Comparison of ENCODE assay signal across 26 mouse cellular contexts in genomic region chr13:83208111-83208510, GRCm38 (mm10).
DNase-seq lines count a peak whose midpoint lies in the region; ATAC-seq and TF ChIP-seq lines count a peak whose summit lies in the region.
"Had no signal": no experiment of that assay in that cellular context is flagged by ENCODE, and none has a peak within 500 bp of the region (broad histone marks: within the 10 kb centered on the region; RNA-seq: fewer than 3 reads in every experiment).

No protein-coding gene starts in this region.

- no peak overlapping the region for H3K9ac ChIP-seq in limb, embryonic 15.5 days
- H3K9ac ChIP-seq: embryonic facial prominence, embryonic 13.5 days; forebrain, embryonic 12.5 days; forebrain, embryonic 15.5 days; heart, embryonic 12.5 days; heart, embryonic 15.5 days; hindbrain, embryonic 14.5 days had no signal

- no peak for DNase-seq in limb, embryonic 10.5 days (ENCODE audit: low spot score)
- peak; percentile 79 for DNase-seq in 416B (ENCODE audit: low read depth)
- no peak for DNase-seq in urinary bladder, postnatal 4 days (ENCODE audit: low spot score in 2 of 2)
- DNase-seq in layer of hippocampus, postnatal 14 days (ENCODE audit: low spot score in 2 of 2) = no peak
- DNase-seq: adrenal gland, adult 8-10 months; adrenal gland, postnatal 25 days; cerebellum, adult 18-20 months; cerebellum, adult 9-10 months; cerebellum, postnatal 14 days; heart, adult 18-20 months; heart, postnatal 36 days had no signal

- no peak overlapping the region for H3ac ChIP-seq in myocyte (ENCODE audit: control insufficient read depth, insufficient read length)

- no peak overlapping the region for H3K4me3 ChIP-seq in limb, embryonic 15.5 days
- H3K4me3 ChIP-seq in limb, embryonic 10.5 days = no peak overlapping the region
- H3K4me3 ChIP-seq in myocyte = no peak overlapping the region
- H3K4me3 ChIP-seq: embryonic facial prominence, embryonic 10.5 days; embryonic facial prominence, embryonic 13.5 days; erythroblast, embryonic 14.5 days; forebrain, embryonic 12.5 days; forebrain, embryonic 15.5 days; heart, embryonic 12.5 days; heart, embryonic 15.5 days had no signal

- H3K9me3 ChIP-seq in limb, embryonic 15.5 days = no peaks in the 10 kb centered on the region
- H3K9me3 ChIP-seq in limb, embryonic 10.5 days (replicated peaks) = no peaks in the 10 kb centered on the region
- H3K9me3 ChIP-seq: embryonic facial prominence, embryonic 10.5 days; embryonic facial prominence, embryonic 13.5 days; forebrain, embryonic 12.5 days; forebrain, embryonic 15.5 days; heart, embryonic 12.5 days; heart, embryonic 15.5 days had no signal

- H3K4me2 ChIP-seq in limb, embryonic 15.5 days = no peak overlapping the region
- peak overlapping the region; percentile 51 for H3K4me2 ChIP-seq in myocyte (ENCODE audit: low read depth)
- H3K4me2 ChIP-seq: embryonic facial prominence, embryonic 13.5 days; forebrain, embryonic 12.5 days; forebrain, embryonic 15.5 days; heart, embryonic 12.5 days; heart, embryonic 15.5 days; hindbrain, embryonic 14.5 days had no signal

- H3K4me1 ChIP-seq in limb, embryonic 15.5 days = no peaks in the 10 kb centered on the region
- no peaks in the 10 kb centered on the region for H3K4me1 ChIP-seq in limb, embryonic 10.5 days
- H3K4me1 ChIP-seq: embryonic facial prominence, embryonic 10.5 days; embryonic facial prominence, embryonic 13.5 days; forebrain, embryonic 12.5 days; forebrain, embryonic 15.5 days; heart, embryonic 15.5 days had no signal

- ATAC-seq in limb, embryonic 15.5 days (ENCODE audit: insufficient number of reproducible peaks, low FRiP score, low TSS enrichment, low read depth) = 0 out of 2 replicates have a peak, but pooled peaks have one; percentile 55
- peak; percentile 87 for ATAC-seq in granulocyte monocyte progenitor cell, adult 5-6 weeks (replicated peaks; ENCODE audit: poor library complexity, severe bottlenecking)
- ATAC-seq: activated CD4-positive, CD25-positive, alpha-beta regulatory T cell, adult 4 months; CD4-positive, CD25-positive, alpha-beta regulatory T cell, adult 4 months; forebrain, embryonic 15.5 days; hindbrain, postnatal 0 days; inflammation-experienced regulatory T-cells, adult 6 months had no signal

- no peaks in the 10 kb centered on the region for H3K36me3 ChIP-seq in limb, embryonic 15.5 days
- no peaks in the 10 kb centered on the region for H3K36me3 ChIP-seq in limb, embryonic 10.5 days
- no peaks in the 10 kb centered on the region for H3K36me3 ChIP-seq in myocyte (ENCODE audit: control insufficient read depth, insufficient read depth)
- H3K36me3 ChIP-seq: embryonic facial prominence, embryonic 10.5 days; embryonic facial prominence, embryonic 13.5 days; forebrain, embryonic 12.5 days; forebrain, embryonic 15.5 days; heart, embryonic 12.5 days; heart, embryonic 15.5 days had no signal

- no peaks in the 10 kb centered on the region for H3K79me2 ChIP-seq in myocyte (ENCODE audit: control insufficient read depth, insufficient read depth)

- TF ChIP-seq POLR2A in myocyte (IDR thresholded peaks at IDR 0.05; ENCODE audit: insufficient read length, low read depth) = no peak

- no peak overlapping the region for H3K27ac ChIP-seq in limb, embryonic 15.5 days
- H3K27ac ChIP-seq in limb, embryonic 10.5 days = no peak overlapping the region
- H3K27ac ChIP-seq: embryonic facial prominence, embryonic 10.5 days; embryonic facial prominence, embryonic 13.5 days; forebrain, embryonic 12.5 days; forebrain, embryonic 15.5 days; heart, embryonic 15.5 days; hindbrain, embryonic 14.5 days; hindbrain, postnatal 0 days had no signal

- WGBS in limb, embryonic 15.5 days = 54% methylated on average over 5 of the region's 5 CpGs
- WGBS in limb, embryonic 10.5 days = 86% methylated on average over 5 of the region's 5 CpGs

- H3K27me3 ChIP-seq in limb, embryonic 15.5 days = no peaks in the 10 kb centered on the region
- H3K27me3 ChIP-seq in limb, embryonic 10.5 days (ENCODE audit: low read depth, poor library complexity, severe bottlenecking) = no peaks in the 10 kb centered on the region
- no peaks in the 10 kb centered on the region for H3K27me3 ChIP-seq in myocyte (ENCODE audit: control insufficient read depth, insufficient read depth, insufficient read length)
- H3K27me3 ChIP-seq: embryonic facial prominence, embryonic 13.5 days; forebrain, embryonic 12.5 days; forebrain, embryonic 15.5 days; heart, embryonic 12.5 days; heart, embryonic 15.5 days had no signal

TF ChIP-seq in myocyte, 11 proteins besides CTCF, POLR2A, EP300 and RAD21:
- TF ChIP-seq USF1 (IDR thresholded peaks at IDR 0.05; ENCODE audit: low read depth) = no peak
- TF ChIP-seq REST (IDR thresholded peaks at IDR 0.05; ENCODE audit: insufficient read depth, insufficient read length) = no peak
